9 mouse cellular contexts compared by ENCODE assay signal in the genomic region with DNA sequence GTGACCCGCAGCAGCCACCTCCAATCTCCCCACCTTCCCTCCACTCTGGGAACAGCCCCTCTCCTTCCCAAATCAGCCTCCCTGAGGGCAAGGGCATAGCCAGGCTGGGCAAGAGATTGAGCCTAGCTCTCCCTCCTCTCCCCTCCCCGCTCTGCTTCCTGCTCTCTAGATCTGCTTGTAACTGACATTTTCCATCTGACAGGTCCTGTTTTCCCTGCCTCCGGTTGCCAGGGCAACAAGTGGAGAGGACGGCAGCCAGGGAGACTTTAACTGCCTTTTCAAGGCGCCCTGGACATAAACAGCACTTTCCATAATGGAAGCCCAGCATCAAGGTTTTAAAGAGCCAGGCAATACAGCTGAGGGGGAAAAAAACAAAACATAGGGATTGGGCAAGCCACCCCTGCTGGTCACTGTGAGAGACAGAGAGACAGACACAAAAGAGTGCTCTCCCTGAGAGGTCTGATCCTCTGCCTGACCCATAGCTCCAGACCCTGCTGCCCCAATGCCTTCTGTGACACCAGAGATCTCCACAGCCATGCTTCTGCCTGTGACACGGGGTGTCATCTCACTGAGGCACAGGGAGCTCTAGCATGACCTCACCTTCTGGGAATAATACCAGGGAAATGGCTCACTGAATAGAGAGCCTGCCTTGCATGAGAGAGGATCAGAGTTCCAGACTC. TPM values are rescaled to one million over a fixed set of nuclear protein-coding genes. Genes with fewer than 3 reads are reported as not detected.
DNase-seq lines count a peak whose midpoint lies in the region; ATAC-seq lines count a peak whose summit lies in the region.
"Had no signal": no experiment of that assay in that cellular context is flagged by ENCODE, and none has a peak within 500 bp of the region (broad histone marks: within the 10 kb centered on the region; RNA-seq: fewer than 3 reads in every experiment).

No protein-coding gene starts in this region.

- H3K9ac ChIP-seq in midbrain, embryonic 16.5 days (ENCODE audit: low read depth, low read length), result peak overlapping the region; percentile 22

- peak; percentile 49 for DNase-seq in gastrocnemius, postnatal 25 days
- DNase-seq in gastrocnemius, postnatal 10 days, result no peak
- DNase-seq in embryo, embryonic 10.5 days (ENCODE audit: low spot score), result peak; percentile 82
- DNase-seq in heart, postnatal 14 days, result peak; percentile 46 to 53
- peak; percentile 66 to 76 for DNase-seq in kidney, postnatal 4 days

- H3K4me2 ChIP-seq in midbrain, embryonic 16.5 days (ENCODE audit: low read length), result peak overlapping the region; percentile 43; the same call in 1 of the 2 replicates

- no peaks in the 10 kb centered on the region for H3K27me3 ChIP-seq in midbrain, embryonic 16.5 days (ENCODE audit: control insufficient read depth, insufficient read depth, low read depth, low read length)

- intact Hi-C loops in heart, postnatal 14 days (cut with DNase I), result no loop called here

- peak; percentile 83 for ATAC-seq in midbrain, embryonic 16.5 days
- ATAC-seq in inflammation-experienced regulatory T-cells, adult 6 months, result no peak
- no peak for ATAC-seq in megakaryocyte-erythroid progenitor cell, adult 5-6 weeks (replicated peaks; ENCODE audit: low FRiP score, low TSS enrichment, poor library complexity, severe bottlenecking)

- WGBS in midbrain, embryonic 16.5 days, result 2% methylated on average over 6 of the region's 6 CpGs

- H3K27ac ChIP-seq in midbrain, embryonic 16.5 days (ENCODE audit: low read length), result peak overlapping the region; percentile 91

- peaks cover 30% of the 10 kb centered on the region for H3K4me1 ChIP-seq in midbrain, embryonic 16.5 days (ENCODE audit: control insufficient read depth, insufficient read depth, low read length)

- H3K9me3 ChIP-seq in midbrain, embryonic 16.5 days (replicated peaks; ENCODE audit: control insufficient read depth, low read length, poor library complexity, severe bottlenecking), result no peaks in the 10 kb centered on the region

- H3K36me3 ChIP-seq in midbrain, embryonic 16.5 days (ENCODE audit: control insufficient read depth, insufficient read depth, low read length), result no peaks in the 10 kb centered on the region

- H3K4me3 ChIP-seq in midbrain, embryonic 16.5 days (ENCODE audit: low read depth, low read length), result no peak overlapping the region
- H3K4me3 ChIP-seq: myocyte had no signal

RNA-seq across cellular contexts. Expression of gene Gm11733, which starts 57.2 kb away (rescaled TPM):
- not detected for total RNA-seq in gastrocnemius, postnatal 25 days (2021)
- total RNA-seq in gastrocnemius, postnatal 10 days (2021), result not detected
- not detected for total RNA-seq in heart, postnatal 14 days (2021)
- not detected in 2 replicates for polyA plus RNA-seq in midbrain, embryonic 16.5 days (2015; fragmentation: Nextera tagmentation; extraction: Ambion mirVana)
- not detected for polyA plus RNA-seq in inflammation-experienced regulatory T-cells, adult 6 months (2017; shearing (Covaris generic))
- not detected in 2 replicates for total RNA-seq in megakaryocyte-erythroid progenitor cell, adult 5-6 weeks (2014; fragmentation: Nextera tagmentation)
- total RNA-seq in megakaryocyte-erythroid progenitor cell, adult 5-6 weeks (2017), result not detected in 2 replicates
- polyA plus RNA-seq: myocyte had no signal
